Mouse (Mus musculus) hindbrain, embryonic 15.5 days (tissue): ENCODE data around the gene Prkg2. TPM values are rescaled to one million over a fixed set of nuclear protein-coding genes. Genes with fewer than 3 reads are reported as not detected.
A peak's percentile ranks its signal among the peaks of the same experiment; 100 is the strongest.

Source experiments
- ATAC-seq: fragments of 200-750 bp; cut with Nextera tagmentation; 2 replicates; pipeline ENCODE4 v1.8.0; 2017; ENCODE audit warnings: low read depth, moderate number of reproducible peaks, moderate TSS enrichment; ENCODE audit not compliant: low FRiP score
- H3K27ac ChIP-seq: fragments of 300-500 bp; sonication (generic); replicated peaks from 2 replicates; pipeline ENCODE4 v1.5.1; 2015; ENCODE audit warnings: mild to moderate bottlenecking, inconsistent platforms
- H3K27me3 ChIP-seq: fragments of 300-500 bp; sonication (generic); 2 replicates; pipeline ENCODE4 v1.6.1; 2015; ENCODE audit warnings: control low read depth, inconsistent platforms
- H3K36me3 ChIP-seq: fragments of 300-500 bp; sonication (generic); 2 replicates; pipeline ENCODE4 v1.6.1; 2015; ENCODE audit warnings: control low read depth, inconsistent platforms
- H3K4me1 ChIP-seq: fragments of 300-500 bp; sonication (generic); replicated peaks from 2 replicates; pipeline ENCODE4 v1.6.1; 2015; ENCODE audit warnings: control low read depth, inconsistent platforms
- H3K4me2 ChIP-seq: fragments of 300-500 bp; sonication (generic); 2 replicates; pipeline ENCODE4 v1.6.1; 2015; ENCODE audit warnings: moderate library complexity, mild to moderate bottlenecking, inconsistent platforms
- H3K4me3 ChIP-seq: fragments of 300-500 bp; sonication (generic); 2 replicates; pipeline ENCODE4 v1.5.1; 2015; ENCODE audit warnings: mild to moderate bottlenecking, inconsistent platforms
- H3K9ac ChIP-seq: fragments of 300-500 bp; sonication (generic); 2 replicates; pipeline ENCODE4 v1.6.1; 2015; ENCODE audit warnings: inconsistent platforms
- H3K9me3 ChIP-seq: fragments of 300-500 bp; sonication (generic); 2 replicates; pipeline ENCODE4 v1.6.1; 2016; ENCODE audit warnings: control low read depth, inconsistent platforms
- WGBS: fragments of 180-500 bp; shearing (Covaris S2); methylation state at CpG from one replicate; pipeline ENCODE4 v1.1.7; 2015; 5-methylcytosine and 5-hydroxymethylcytosine counted together
- polyA plus RNA-seq: library from polyadenylated mRNA; unstranded; fragments of >200 nt; fragmentation: Nextera tagmentation; extraction: Ambion mirVana; gene quantifications from 2 replicates; pipeline ENCODE4 v1.2.1, GENCODE M21; 2015

The Prkg2 gene
- polyA plus RNA-seq, 1 experiment from 2014 or later = 1.7 TPM

GRCm38 (mm10) chr5:99010448-99011151 lies 26.6 kb downstream of the Prkg2 start:
- no peak overlapping the region for H3K9ac ChIP-seq

GRCm38 (mm10) chr5:98998104-98998503 lies 39.0 kb downstream of the Prkg2 start:
- H3K27me3 ChIP-seq = no peaks in the 10 kb centered on the region
- no peak for ATAC-seq
- no peak overlapping the region for H3K4me3 ChIP-seq
- H3K4me2 ChIP-seq = no peak overlapping the region
- H3K36me3 ChIP-seq = no peaks in the 10 kb centered on the region
- H3K9ac ChIP-seq = no peak overlapping the region
- no peak overlapping the region for H3K27ac ChIP-seq
- H3K9me3 ChIP-seq = no peaks in the 10 kb centered on the region
- 0 out of 2 replicates have a peak, but pooled peaks cover 4% of the 10 kb centered on the region for H3K4me1 ChIP-seq
- WGBS = 66% methylated on average over 4 of the region's 4 CpGs

More at GRCm38 (mm10) chr5:99010448-99011151, 26.6 kb downstream of the Prkg2 start:
- H3K4me3 ChIP-seq = no peak overlapping the region
- H3K9me3 ChIP-seq = no peaks in the 10 kb centered on the region
- no peak for ATAC-seq
- H3K27ac ChIP-seq = no peak overlapping the region
- WGBS = 89% methylated on average over 14 of the region's 14 CpGs
- no peak overlapping the region for H3K4me2 ChIP-seq
- H3K36me3 ChIP-seq = no peaks in the 10 kb centered on the region
- H3K4me1 ChIP-seq = no peaks in the 10 kb centered on the region
- no peaks in the 10 kb centered on the region for H3K27me3 ChIP-seq

- no peaks in the 10 kb centered on the region for H3K9me3 ChIP-seq
- H3K4me3 ChIP-seq = no peak overlapping the region
- no peak overlapping the region for H3K4me2 ChIP-seq
- H3K4me1 ChIP-seq = 0 out of 2 replicates have a peak, but pooled peaks cover 4% of the 10 kb centered on the region
- H3K9ac ChIP-seq = no peak overlapping the region
- H3K36me3 ChIP-seq = no peaks in the 10 kb centered on the region
- no peak overlapping the region for H3K27ac ChIP-seq
- no peaks in the 10 kb centered on the region for H3K27me3 ChIP-seq
- peak; percentile 72 for ATAC-seq
- 32% methylated on average over 4 of the region's 4 CpGs for WGBS
These were observed 41.4 kb downstream of the Prkg2 start for GRCm38 (mm10) chr5:98995767-98996166.

GRCm38 (mm10) chr5:98991600-98991999 lies 45.6 kb downstream of the Prkg2 start:
- 90% methylated on average over 4 of the region's 4 CpGs for WGBS

GRCm38 (mm10) chr5:98987634-98988033 lies 49.5 kb downstream of the Prkg2 start:
- Histone ChIP-seq H3K36me3 (no peaks in the 10 kb centered on the region), H3K4me3 (no peak overlapping the region), H3K27ac (no peak overlapping the region), H3K9me3 (no peaks in the 10 kb centered on the region), H3K4me1 (0 out of 2 replicates have a peak, but pooled peaks cover 5% of the 10 kb centered on the region), H3K27me3 (no peaks in the 10 kb centered on the region), H3K4me2 (no peak overlapping the region), H3K9ac (no peak overlapping the region)
- no peak for ATAC-seq
- WGBS = 15% methylated on average over 1 of the region's 1 CpGs

More at GRCm38 (mm10) chr5:98991600-98991999, 45.6 kb downstream of the Prkg2 start:
- no peak overlapping the region for H3K4me2 ChIP-seq
- 0 out of 2 replicates have a peak, but pooled peaks cover 4% of the 10 kb centered on the region for H3K4me1 ChIP-seq
- H3K9me3 ChIP-seq = no peaks in the 10 kb centered on the region
- no peak for ATAC-seq
- H3K27ac ChIP-seq = no peak overlapping the region
- no peak overlapping the region for H3K4me3 ChIP-seq
- no peaks in the 10 kb centered on the region for H3K36me3 ChIP-seq
- no peak overlapping the region for H3K9ac ChIP-seq
- no peaks in the 10 kb centered on the region for H3K27me3 ChIP-seq

GRCm38 (mm10) chr5:98987116-98987515 lies 50.0 kb downstream of the Prkg2 start:
- no peak for ATAC-seq

GRCm38 (mm10) chr5:98986459-98986858 lies 50.7 kb downstream of the Prkg2 start:
- Histone ChIP-seq H3K27ac (no peak overlapping the region), H3K4me3 (no peak overlapping the region), H3K9me3 (no peaks in the 10 kb centered on the region), H3K36me3 (no peaks in the 10 kb centered on the region), H3K4me2 (no peak overlapping the region), H3K4me1 (0 out of 2 replicates have a peak, but pooled peaks cover 5% of the 10 kb centered on the region), H3K27me3 (0 out of 2 replicates have a peak, but pooled peaks cover under 1% of the 10 kb centered on the region), H3K9ac (no peak overlapping the region)
- WGBS = 23% methylated on average over 4 of the region's 4 CpGs
- ATAC-seq = no peak

More at GRCm38 (mm10) chr5:98987116-98987515, 50.0 kb downstream of the Prkg2 start:
- Histone ChIP-seq H3K4me3 (no peak overlapping the region), H3K27ac (no peak overlapping the region), H3K4me1 (0 out of 2 replicates have a peak, but pooled peaks cover 5% of the 10 kb centered on the region), H3K9me3 (no peaks in the 10 kb centered on the region), H3K9ac (no peak overlapping the region), H3K36me3 (no peaks in the 10 kb centered on the region), H3K27me3 (no peaks in the 10 kb centered on the region), H3K4me2 (no peak overlapping the region)
- WGBS = 69% methylated on average over 3 of the region's 3 CpGs

- H3K27me3 ChIP-seq = 0 out of 2 replicates have a peak, but pooled peaks cover 2% of the 10 kb centered on the region
- H3K9me3 ChIP-seq = no peaks in the 10 kb centered on the region
- ATAC-seq = no peak
- H3K4me2 ChIP-seq = no peak overlapping the region
- 0 out of 2 replicates have a peak, but pooled peaks cover 5% of the 10 kb centered on the region for H3K4me1 ChIP-seq
- H3K27ac ChIP-seq = no peak overlapping the region
- H3K36me3 ChIP-seq = no peaks in the 10 kb centered on the region
- 27% methylated on average over 4 of the region's 4 CpGs for WGBS
- H3K4me3 ChIP-seq = no peak overlapping the region
- no peak overlapping the region for H3K9ac ChIP-seq
These were observed 51.1 kb downstream of the Prkg2 start for GRCm38 (mm10) chr5:98986011-98986410.

GRCm38 (mm10) chr5:98985077-98985476 lies 52.1 kb downstream of the Prkg2 start:
- Histone ChIP-seq H3K4me2 (no peak overlapping the region), H3K4me1 (0 out of 2 replicates have a peak, but pooled peaks cover 5% of the 10 kb centered on the region), H3K9me3 (no peaks in the 10 kb centered on the region), H3K4me3 (no peak overlapping the region), H3K27ac (no peak overlapping the region), H3K27me3 (0 out of 2 replicates have a peak, but pooled peaks cover 2% of the 10 kb centered on the region), H3K36me3 (no peaks in the 10 kb centered on the region), H3K9ac (no peak overlapping the region)
- 81% methylated on average over 3 of the region's 3 CpGs for WGBS
- ATAC-seq = peak; percentile 56; the same call in 1 of the 2 replicates

- Histone ChIP-seq H3K27ac (no peak overlapping the region), H3K9me3 (no peaks in the 10 kb centered on the region), H3K27me3 (0 out of 2 replicates have a peak, but pooled peaks cover 2% of the 10 kb centered on the region), H3K4me2 (no peak overlapping the region), H3K9ac (no peak overlapping the region), H3K4me1 (peaks cover 6% of the 10 kb centered on the region; the same call in 1 of the 2 replicates), H3K4me3 (no peak overlapping the region), H3K36me3 (no peaks in the 10 kb centered on the region)
- ATAC-seq = no peak
- WGBS = 88% methylated on average over 7 of the region's 7 CpGs
These were observed 55.8 kb downstream of the Prkg2 start for GRCm38 (mm10) chr5:98981304-98981703.

- no peak overlapping the region for H3K9ac ChIP-seq
- 70% methylated on average over 6 of the region's 6 CpGs for WGBS
- H3K4me2 ChIP-seq = no peak overlapping the region
- H3K27ac ChIP-seq = no peak overlapping the region
- no peak for ATAC-seq
- H3K4me3 ChIP-seq = no peak overlapping the region
- no peaks in the 10 kb centered on the region for H3K36me3 ChIP-seq
- H3K4me1 ChIP-seq = peaks cover 11% of the 10 kb centered on the region; the same call in 1 of the 2 replicates
- 0 out of 2 replicates have a peak, but pooled peaks cover 2% of the 10 kb centered on the region for H3K27me3 ChIP-seq
- H3K9me3 ChIP-seq = no peaks in the 10 kb centered on the region
These were observed 58.8 kb downstream of the Prkg2 start for GRCm38 (mm10) chr5:98978316-98978715.

GRCm38 (mm10) chr5:98975877-98976672 lies 61.1 kb downstream of the Prkg2 start:
- ATAC-seq = peak; percentile 71
- no peak overlapping the region for H3K27ac ChIP-seq
- WGBS = 37% methylated on average over 10 of the region's 10 CpGs
- no peak overlapping the region for H3K4me3 ChIP-seq
- H3K27me3 ChIP-seq = no peaks in the 10 kb centered on the region
- peaks cover 11% of the 10 kb centered on the region; the same call in 1 of the 2 replicates for H3K4me1 ChIP-seq
- H3K36me3 ChIP-seq = no peaks in the 10 kb centered on the region
- no peaks in the 10 kb centered on the region for H3K9me3 ChIP-seq
- H3K4me2 ChIP-seq = no peak overlapping the region
- H3K9ac ChIP-seq = no peak overlapping the region
